Mouse (Mus musculus) midbrain, embryonic 14.5 days (tissue): ENCODE results near the gene Lnx1. TPM values are rescaled to one million over a fixed set of nuclear protein-coding genes. Genes with fewer than 3 reads are reported as not detected.

ENCODE experiments used
- ATAC-seq: fragments of 200-750 bp; cut with Nextera tagmentation; 2 replicates; pipeline ENCODE4 v1.8.0; 2017; ENCODE audit warnings: moderate number of reproducible peaks, moderate library complexity; ENCODE audit not compliant: low FRiP score, low TSS enrichment
- DNase-seq: peaks from one replicate; pipeline ENCODE4 v3.0.0-alpha.2; 2015
- H3K27ac ChIP-seq: fragments of 300-500 bp; sonication (generic); replicated peaks from 2 replicates; pipeline ENCODE4 v1.5.1; 2014; ENCODE audit warnings: mild to moderate bottlenecking, low read depth, low read length, moderate library complexity
- H3K27me3 ChIP-seq: fragments of 300-500 bp; sonication (generic); 2 replicates; pipeline ENCODE4 v1.6.1; 2014; ENCODE audit warnings: low read length, control low read depth, mixed read lengths; ENCODE audit not compliant: control insufficient read depth, insufficient read depth
- H3K36me3 ChIP-seq: fragments of 300-500 bp; sonication (generic); 2 replicates; pipeline ENCODE4 v1.6.1; 2014; ENCODE audit warnings: low read length, control low read depth; ENCODE audit not compliant: control insufficient read depth, insufficient read depth
- H3K4me1 ChIP-seq: fragments of 300-500 bp; sonication (generic); 2 replicates; pipeline ENCODE4 v1.6.1; 2014; ENCODE audit warnings: mild to moderate bottlenecking, antibody characterized with exemption, low read length, control low read depth; ENCODE audit not compliant: control insufficient read depth, insufficient read depth
- H3K4me2 ChIP-seq: fragments of 300-500 bp; sonication (generic); 2 replicates; pipeline ENCODE4 v1.6.1; 2014; ENCODE audit warnings: mild to moderate bottlenecking, low read length, moderate library complexity
- H3K4me3 ChIP-seq: fragments of 300-500 bp; sonication (generic); replicated peaks from 2 replicates; pipeline ENCODE4 v1.5.1; 2014; ENCODE audit warnings: low read depth, low read length
- H3K9ac ChIP-seq: fragments of 300-500 bp; sonication (generic); replicated peaks from 2 replicates; pipeline ENCODE4 v1.6.1; 2014; ENCODE audit warnings: mild to moderate bottlenecking, low read length, moderate library complexity
- H3K9me3 ChIP-seq: fragments of 300-500 bp; sonication (generic); 2 replicates; pipeline ENCODE4 v1.6.1; 2016; ENCODE audit warnings: low read length, control low read depth, mixed read lengths; ENCODE audit not compliant: control insufficient read depth
- WGBS: fragments of 180-500 bp; shearing (Covaris S2); extraction: QIAGEN DNeasy Blood & Tissue Kit; methylation state at CpG from one replicate; pipeline ENCODE4 v1.1.7; 2014; 5-methylcytosine and 5-hydroxymethylcytosine counted together
- polyA plus RNA-seq: library from polyadenylated mRNA; unstranded; fragments of >200 nt; fragmentation: Nextera tagmentation; extraction: Ambion mirVana; gene quantifications from 2 replicates; pipeline ENCODE4 v1.2.1, GENCODE M21; 2014

Lnx1 gene
- polyA plus RNA-seq, 1 experiment from 2014 or later = 10.9 TPM

GRCm38 (mm10) chr5:74639516-74639915 lies 63.2 kb downstream of the Lnx1 start:
- no peak overlapping the region for H3K9ac ChIP-seq
- H3K27me3 ChIP-seq = no peaks in the 10 kb centered on the region
- no peak overlapping the region for H3K4me3 ChIP-seq
- no peaks in the 10 kb centered on the region for H3K36me3 ChIP-seq
- H3K27ac ChIP-seq = no peak overlapping the region
- no peaks in the 10 kb centered on the region for H3K9me3 ChIP-seq
- 92% methylated on average over 6 of the region's 6 CpGs for WGBS
- no peaks in the 10 kb centered on the region for H3K4me1 ChIP-seq
- no peak for ATAC-seq
- no peak for DNase-seq
- no peak overlapping the region for H3K4me2 ChIP-seq

GRCm38 (mm10) chr5:74634391-74634790 lies 68.3 kb downstream of the Lnx1 start:
- H3K4me1 ChIP-seq = no peaks in the 10 kb centered on the region
- no peak for ATAC-seq
- H3K9me3 ChIP-seq = no peaks in the 10 kb centered on the region
- no peaks in the 10 kb centered on the region for H3K27me3 ChIP-seq
- no peaks in the 10 kb centered on the region for H3K36me3 ChIP-seq
- H3K9ac ChIP-seq = no peak overlapping the region
- no peak overlapping the region for H3K4me2 ChIP-seq
- no peak for DNase-seq
- 89% methylated on average over 3 of the region's 3 CpGs for WGBS
- no peak overlapping the region for H3K4me3 ChIP-seq
- H3K27ac ChIP-seq = no peak overlapping the region

GRCm38 (mm10) chr5:74633453-74633852 lies 69.3 kb downstream of the Lnx1 start:
- WGBS = 89% methylated on average over 6 of the region's 6 CpGs
- no peak overlapping the region for H3K4me3 ChIP-seq
- DNase-seq (no peak), ATAC-seq (no peak)
- H3K36me3 ChIP-seq = no peaks in the 10 kb centered on the region
- no peak overlapping the region for H3K9ac ChIP-seq
- no peak overlapping the region for H3K4me2 ChIP-seq
- H3K27ac ChIP-seq = no peak overlapping the region
- H3K27me3 ChIP-seq = no peaks in the 10 kb centered on the region
- H3K4me1 ChIP-seq = no peaks in the 10 kb centered on the region
- no peaks in the 10 kb centered on the region for H3K9me3 ChIP-seq

- DNase-seq (no peak), ATAC-seq (no peak)
- Histone ChIP-seq H3K4me2 (no peak overlapping the region), H3K9ac (no peak overlapping the region), H3K36me3 (no peaks in the 10 kb centered on the region), H3K4me1 (no peaks in the 10 kb centered on the region), H3K27me3 (no peaks in the 10 kb centered on the region), H3K4me3 (no peak overlapping the region), H3K27ac (no peak overlapping the region), H3K9me3 (no peaks in the 10 kb centered on the region)
- WGBS = 65% methylated on average over 17 of the region's 17 CpGs
Measured at GRCm38 (mm10) chr5:74632369-74633114, 70.2 kb downstream of the Lnx1 start.

DNA sequence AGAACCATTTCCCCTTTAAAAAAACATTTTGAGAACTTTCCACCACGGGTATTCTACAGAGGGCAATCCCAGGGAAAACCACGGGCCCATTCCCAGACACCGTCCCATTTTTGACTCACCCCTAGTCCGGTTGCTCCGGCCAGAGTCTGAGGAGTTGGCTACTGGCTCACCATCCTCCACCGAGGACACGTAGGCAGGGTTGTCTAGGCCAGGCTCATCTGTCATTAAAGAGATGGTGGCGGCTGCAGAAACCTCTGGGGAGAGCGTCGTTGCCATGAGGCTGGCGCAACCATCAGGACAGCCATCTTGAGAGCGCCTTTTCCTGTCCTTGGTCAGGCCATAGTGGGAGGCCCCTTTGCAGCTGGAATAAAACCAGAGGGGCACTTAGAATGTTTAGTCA lies 74.7 kb downstream of the Lnx1 start:
- no peaks in the 10 kb centered on the region for H3K9me3 ChIP-seq
- no peaks in the 10 kb centered on the region for H3K36me3 ChIP-seq
- no peak overlapping the region for H3K27ac ChIP-seq
- H3K27me3 ChIP-seq = no peaks in the 10 kb centered on the region
- no peak for DNase-seq
- 94% methylated on average over 12 of the region's 12 CpGs for WGBS
- no peaks in the 10 kb centered on the region for H3K4me1 ChIP-seq
- H3K4me3 ChIP-seq = no peak overlapping the region
- H3K9ac ChIP-seq = no peak overlapping the region
- H3K4me2 ChIP-seq = no peak overlapping the region
- ATAC-seq = no peak

GRCm38 (mm10) chr5:74624385-74624784 lies 78.3 kb downstream of the Lnx1 start:
- no peak overlapping the region for H3K9ac ChIP-seq
- no peak overlapping the region for H3K4me3 ChIP-seq
- H3K9me3 ChIP-seq = no peaks in the 10 kb centered on the region
- no peaks in the 10 kb centered on the region for H3K4me1 ChIP-seq
- H3K36me3 ChIP-seq = no peaks in the 10 kb centered on the region
- 64% methylated on average over 5 of the region's 5 CpGs for WGBS
- no peak overlapping the region for H3K4me2 ChIP-seq
- H3K27me3 ChIP-seq = no peaks in the 10 kb centered on the region
- ATAC-seq (no peak), DNase-seq (no peak)
- no peak overlapping the region for H3K27ac ChIP-seq

DNA sequence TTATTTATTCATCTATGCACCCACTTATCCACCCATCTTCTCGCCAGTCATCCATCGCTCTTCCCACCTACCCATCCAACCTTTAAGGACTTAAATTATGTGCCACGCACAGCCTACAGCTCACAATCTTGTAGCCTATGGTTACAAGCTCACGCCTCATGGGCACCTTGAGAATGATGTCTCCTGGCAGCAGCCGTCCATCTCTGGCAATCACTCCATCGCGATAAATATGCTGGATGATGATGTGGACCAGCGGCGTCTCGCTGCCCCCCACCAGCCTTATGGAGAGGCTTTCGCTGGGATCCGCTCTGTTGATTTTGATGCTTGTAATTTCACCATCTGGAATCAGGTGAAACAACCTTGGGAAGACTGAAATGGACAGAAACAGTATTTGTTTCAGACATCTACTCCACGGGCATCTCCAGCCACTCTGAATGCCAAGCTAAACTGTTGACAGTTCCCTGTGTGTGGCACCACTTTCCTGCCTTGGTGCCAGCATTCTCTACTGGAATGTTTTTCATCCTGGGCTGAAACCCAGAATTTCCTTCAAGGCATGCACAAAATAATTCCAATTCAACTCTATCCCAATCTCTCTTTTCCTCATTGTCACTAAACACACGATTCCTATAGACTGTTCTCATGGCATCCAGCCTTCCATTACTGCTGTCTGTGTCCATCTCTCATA lies 79.3 kb downstream of the Lnx1 start:
- 94% methylated on average over 14 of the region's 14 CpGs for WGBS
- Histone ChIP-seq H3K9me3 (no peaks in the 10 kb centered on the region), H3K9ac (no peak overlapping the region), H3K4me1 (no peaks in the 10 kb centered on the region), H3K4me2 (no peak overlapping the region), H3K27ac (no peak overlapping the region), H3K36me3 (no peaks in the 10 kb centered on the region), H3K27me3 (no peaks in the 10 kb centered on the region), H3K4me3 (no peak overlapping the region)
- ATAC-seq (no peak), DNase-seq (no peak)

- no peaks in the 10 kb centered on the region for H3K4me1 ChIP-seq
- no peaks in the 10 kb centered on the region for H3K9me3 ChIP-seq
- no peak overlapping the region for H3K4me3 ChIP-seq
- H3K27me3 ChIP-seq = no peaks in the 10 kb centered on the region
- 53% methylated on average over 7 of the region's 7 CpGs for WGBS
- no peak overlapping the region for H3K27ac ChIP-seq
- H3K9ac ChIP-seq = no peak overlapping the region
- DNase-seq (peak; percentile 11), ATAC-seq (no peak)
- no peaks in the 10 kb centered on the region for H3K36me3 ChIP-seq
- H3K4me2 ChIP-seq = no peak overlapping the region
Measured at GRCm38 (mm10) chr5:74621691-74622470, 80.8 kb downstream of the Lnx1 start.
